14 mouse cellular contexts compared by ENCODE assay signal in genomic region chr5:51545133-51546049, GRCm38 (mm10). TPM values are rescaled to one million over a fixed set of nuclear protein-coding genes. Genes with fewer than 3 reads are reported as not detected.
DNase-seq lines count a peak whose midpoint lies in the region; ATAC-seq lines count a peak whose summit lies in the region.
"Had no signal": no experiment of that assay in that cellular context is flagged by ENCODE, and none has a peak within 500 bp of the region (broad histone marks: within the 10 kb centered on the region; RNA-seq: fewer than 3 reads in every experiment).

No protein-coding gene starts in this region.

- DNase-seq in heart, adult 11 months, result no peak
- peak; percentile 57 for DNase-seq in midbrain, embryonic 11.5 days (ENCODE audit: low spot score, missing footprints)
- DNase-seq in midbrain, embryonic 10.5 days (ENCODE audit: low spot score), result no peak
- no peak for DNase-seq in cerebellum, postnatal 10 days
- DNase-seq in right cerebral cortex, postnatal 4 days, result no peak
- DNase-seq: cerebellum, postnatal 14 days; right cerebral cortex, adult 18-20 months had no signal

- H3K36me3 ChIP-seq in heart, embryonic 16.5 days (ENCODE audit: control insufficient read depth, insufficient read depth), result no peaks in the 10 kb centered on the region; the same call in 1 of the 2 replicates
- no peaks in the 10 kb centered on the region for H3K36me3 ChIP-seq in midbrain, embryonic 11.5 days (ENCODE audit: control insufficient read depth, insufficient read depth, low read length)
- no peaks in the 10 kb centered on the region for H3K36me3 ChIP-seq in midbrain, embryonic 10.5 days
- H3K36me3 ChIP-seq: limb, embryonic 12.5 days; midbrain, embryonic 13.5 days; neural tube, embryonic 13.5 days; stomach, embryonic 15.5 days had no signal

- H3K27me3 ChIP-seq in heart, embryonic 16.5 days (ENCODE audit: control insufficient read depth, insufficient read depth, low read length), result no peaks in the 10 kb centered on the region
- no peaks in the 10 kb centered on the region for H3K27me3 ChIP-seq in midbrain, embryonic 11.5 days (ENCODE audit: control insufficient read depth, insufficient read depth, low read length)
- H3K27me3 ChIP-seq in midbrain, embryonic 10.5 days (ENCODE audit: low read depth, poor library complexity, severe bottlenecking), result no peaks in the 10 kb centered on the region
- H3K27me3 ChIP-seq: limb, embryonic 12.5 days; midbrain, embryonic 13.5 days; neural tube, embryonic 13.5 days; stomach, embryonic 15.5 days had no signal

- H3K27ac ChIP-seq in heart, embryonic 16.5 days (ENCODE audit: low read length), result peak overlapping the region; percentile 77
- H3K27ac ChIP-seq in midbrain, embryonic 11.5 days (ENCODE audit: low read depth, low read length), result no peak overlapping the region
- no peak overlapping the region for H3K27ac ChIP-seq in midbrain, embryonic 10.5 days (replicated peaks)
- H3K27ac ChIP-seq: limb, embryonic 12.5 days; midbrain, embryonic 13.5 days; neural tube, embryonic 13.5 days; stomach, embryonic 15.5 days had no signal

- H3K4me2 ChIP-seq in heart, embryonic 16.5 days (ENCODE audit: low read depth, low read length), result no peak overlapping the region
- H3K4me2 ChIP-seq in midbrain, embryonic 11.5 days, result no peak overlapping the region
- H3K4me2 ChIP-seq: limb, embryonic 12.5 days; midbrain, embryonic 13.5 days; neural tube, embryonic 13.5 days; stomach, embryonic 15.5 days had no signal

- H3K4me1 ChIP-seq in heart, embryonic 16.5 days (ENCODE audit: control insufficient read depth, insufficient read depth, low read length), result peaks cover 52% of the 10 kb centered on the region
- no peaks in the 10 kb centered on the region; the same call in 1 of the 2 replicates for H3K4me1 ChIP-seq in midbrain, embryonic 11.5 days (ENCODE audit: control insufficient read depth, insufficient read depth, low read length)
- H3K4me1 ChIP-seq in midbrain, embryonic 10.5 days, result 0 out of 2 replicates have a peak, but pooled peaks cover 6% of the 10 kb centered on the region
- H3K4me1 ChIP-seq: midbrain, embryonic 13.5 days; stomach, embryonic 15.5 days had no signal

- WGBS in heart, embryonic 16.5 days, result 46% methylated on average over 7 of the region's 7 CpGs
- WGBS in midbrain, embryonic 11.5 days, result 86% methylated on average over 7 of the region's 7 CpGs
- 90% methylated on average over 7 of the region's 7 CpGs for WGBS in midbrain, embryonic 10.5 days

- ATAC-seq in heart, embryonic 16.5 days (replicated peaks; ENCODE audit: extremely low read depth, insufficient read depth, low FRiP score), result no peak
- no peak for ATAC-seq in midbrain, embryonic 11.5 days (ENCODE audit: low FRiP score)
- peak; percentile 42; the same call in 1 of the 2 replicates for ATAC-seq in granulocyte monocyte progenitor cell, adult 5-6 weeks (replicated peaks; ENCODE audit: poor library complexity, severe bottlenecking)
- ATAC-seq: hindbrain, embryonic 16.5 days; midbrain, embryonic 13.5 days had no signal

- H3K4me3 ChIP-seq in heart, embryonic 16.5 days (ENCODE audit: low read length), result no peak overlapping the region
- H3K4me3 ChIP-seq in midbrain, embryonic 11.5 days (ENCODE audit: low read depth, low read length), result no peak overlapping the region
- no peak overlapping the region for H3K4me3 ChIP-seq in midbrain, embryonic 10.5 days
- H3K4me3 ChIP-seq: limb, embryonic 12.5 days; midbrain, embryonic 13.5 days; neural tube, embryonic 13.5 days; stomach, embryonic 15.5 days had no signal

- no peak overlapping the region for H3K9ac ChIP-seq in heart, embryonic 16.5 days (ENCODE audit: low read length)
- no peak overlapping the region for H3K9ac ChIP-seq in midbrain, embryonic 11.5 days (ENCODE audit: low read length)
- H3K9ac ChIP-seq: limb, embryonic 12.5 days; midbrain, embryonic 13.5 days; neural tube, embryonic 13.5 days; stomach, embryonic 15.5 days had no signal

- no peaks in the 10 kb centered on the region for H3K9me3 ChIP-seq in heart, embryonic 16.5 days (replicated peaks; ENCODE audit: control insufficient read depth, low read length)
- H3K9me3 ChIP-seq in midbrain, embryonic 11.5 days (ENCODE audit: control insufficient read depth, low read length), result no peaks in the 10 kb centered on the region
- no peaks in the 10 kb centered on the region for H3K9me3 ChIP-seq in midbrain, embryonic 10.5 days (replicated peaks)
- H3K9me3 ChIP-seq: limb, embryonic 12.5 days; midbrain, embryonic 13.5 days; neural tube, embryonic 13.5 days; stomach, embryonic 15.5 days had no signal

RNA-seq across cellular contexts. Expression of gene Ppargc1a, which starts 22.1 kb away (rescaled TPM):
- 74.5 and 78.1 TPM in 2 replicates for polyA plus RNA-seq in heart, embryonic 16.5 days (2015; fragmentation: Nextera tagmentation; extraction: Ambion mirVana)
- polyA plus RNA-seq in midbrain, embryonic 11.5 days (2014; fragmentation: Nextera tagmentation; extraction: Ambion mirVana), result 2.6 and 3.3 TPM in 2 replicates
- 1.5 and 1.9 TPM in 2 replicates for polyA plus RNA-seq in midbrain, embryonic 10.5 days (2016; fragmentation: Nextera tagmentation; extraction: Ambion mirVana)
- not detected in 2 replicates for total RNA-seq in granulocyte monocyte progenitor cell, adult 5-6 weeks (2014; fragmentation: Nextera tagmentation)
- total RNA-seq in granulocyte monocyte progenitor cell, adult 5-6 weeks (2017), result not detected in 2 replicates

Comparison
In these comparisons a context has a peak if more than half of its experiments do, and no peak if none do; other contexts are left out.
1. RNA of gene Ppargc1a, which starts 22.1 kb away (polyA plus RNA-seq): 74.5 to 78.1 TPM in heart, embryonic 16.5 days; 2.6 to 3.3 TPM in midbrain, embryonic 11.5 days and 1.5 to 1.9 TPM in midbrain, embryonic 10.5 days; every median in the first group is over 10 times any median in the second.